Mouse (Mus musculus) olfactory bulb, adult 2 months (tissue): ENCODE results near the gene Gpn2. TPM values are rescaled to one million over a fixed set of nuclear protein-coding genes. Genes with fewer than 3 reads are reported as not detected.
A peak's percentile ranks its signal among the peaks of the same experiment; 100 is the strongest.

Experiments
- H3K27ac ChIP-seq: fragments of 200-500 bp; 2 replicates; pipeline ENCODE4 v1.5.1; 2012; ENCODE audit warnings: low read depth, low read length; ENCODE audit not compliant: insufficient read depth
- H3K4me1 ChIP-seq: fragments of 200-500 bp; 2 replicates; pipeline ENCODE4 v1.6.1; 2012; ENCODE audit warnings: low read length; ENCODE audit not compliant: control insufficient read depth, insufficient read depth
- H3K4me3 ChIP-seq: fragments of 200-500 bp; 2 replicates; pipeline ENCODE4 v1.5.1; 2012; ENCODE audit warnings: mild to moderate bottlenecking, low read depth, low read length, moderate library complexity; ENCODE audit not compliant: insufficient read depth
- CTCF ChIP-seq: fragments of 200-500 bp; IDR thresholded peaks from 2 replicates; pipeline ENCODE4 v1.5.1; 2012; ENCODE audit warnings: low read depth, mild to moderate bottlenecking, low read length, moderate library complexity; ENCODE audit not compliant: insufficient read depth
- POLR2A ChIP-seq: fragments of 200-500 bp; IDR thresholded peaks from 2 replicates; pipeline ENCODE4 v1.6.1; 2012; ENCODE audit warnings: mild to moderate bottlenecking, low read depth, low read length, moderate library complexity; ENCODE audit not compliant: insufficient read depth
- WGBS: fragments of 180-500 bp; shearing (Covaris S2); methylation state at CpG from one replicate; pipeline ENCODE4 v1.1.7; 2018; 5-methylcytosine and 5-hydroxymethylcytosine counted together
- polyA plus RNA-seq: library from polyadenylated mRNA; stranded (reverse); fragments of >200 nt; gene quantifications from 2 replicates; pipeline ENCODE4 v1.2.4, GENCODE M21; 2012; ENCODE audit warnings: low replicate concordance; ENCODE audit not compliant: missing spikeins, insufficient read depth, insufficient read length

Gene Gpn2
- polyA plus RNA-seq, 1 experiment = not detected

GRCm38 (mm10) chr4:133557041-133557717 is 27.0 kb upstream of the Gpn2 start:
- Histone ChIP-seq H3K4me3 (no peak overlapping the region), H3K4me1 (no peaks in the 10 kb centered on the region)
- 46% methylated on average over 10 of the region's 10 CpGs for WGBS

GRCm38 (mm10) chr4:133559846-133560245 is 24.3 kb upstream of the Gpn2 start:
- H3K4me3 ChIP-seq = no peak overlapping the region
- TF ChIP-seq CTCF = no peak
- TF ChIP-seq POLR2A = no peak
- peaks cover 2% of the 10 kb centered on the region; the same call in 1 of the 2 replicates for H3K4me1 ChIP-seq
- 77% methylated on average over 4 of the region's 4 CpGs for WGBS
- no peak overlapping the region for H3K27ac ChIP-seq

More at GRCm38 (mm10) chr4:133557041-133557717, 27.0 kb upstream of the Gpn2 start:
- no peak for TF ChIP-seq CTCF
- no peak for TF ChIP-seq POLR2A
- H3K27ac ChIP-seq = no peak overlapping the region

GRCm38 (mm10) chr4:133561622-133562021 is 22.5 kb upstream of the Gpn2 start:
- Histone ChIP-seq H3K4me3 (no peak overlapping the region), H3K27ac (no peak overlapping the region), H3K4me1 (peaks cover 2% of the 10 kb centered on the region; the same call in 1 of the 2 replicates)
- TF ChIP-seq POLR2A = no peak
- TF ChIP-seq CTCF = no peak
- 76% methylated on average over 4 of the region's 4 CpGs for WGBS

- Histone ChIP-seq H3K4me3 (no peak overlapping the region), H3K4me1 (peaks cover 2% of the 10 kb centered on the region; the same call in 1 of the 2 replicates), H3K27ac (no peak overlapping the region)
- TF ChIP-seq POLR2A = no peak
- TF ChIP-seq CTCF = no peak
- 30% methylated on average over 11 of the region's 11 CpGs for WGBS
Observed at GRCm38 (mm10) chr4:133563123-133563571, 21.0 kb upstream of the Gpn2 start.

GRCm38 (mm10) chr4:133567251-133567650 is 16.9 kb upstream of the Gpn2 start:
- WGBS = 27% methylated on average over 8 of the region's 8 CpGs
- TF ChIP-seq CTCF (no peak), POLR2A (no peak)
- H3K27ac ChIP-seq = no peak overlapping the region
- H3K4me3 ChIP-seq = no peak overlapping the region
- peaks cover 2% of the 10 kb centered on the region; the same call in 1 of the 2 replicates for H3K4me1 ChIP-seq

GRCm38 (mm10) chr4:133569291-133570065 is 14.7 kb upstream of the Gpn2 start:
- Histone ChIP-seq H3K4me1 (no peaks in the 10 kb centered on the region), H3K27ac (no peak overlapping the region), H3K4me3 (no peak overlapping the region)
- 79% methylated on average over 10 of the region's 10 CpGs for WGBS
- TF ChIP-seq POLR2A = no peak
- TF ChIP-seq CTCF = no peak

- no peaks in the 10 kb centered on the region for H3K4me1 ChIP-seq
- WGBS = 50% methylated on average over 10 of the region's 10 CpGs
- TF ChIP-seq CTCF (no peak), POLR2A (no peak)
- no peak overlapping the region for H3K4me3 ChIP-seq
- H3K27ac ChIP-seq = no peak overlapping the region
Observed at GRCm38 (mm10) chr4:133570066-133570466, 14.1 kb upstream of the Gpn2 start.

DNA sequence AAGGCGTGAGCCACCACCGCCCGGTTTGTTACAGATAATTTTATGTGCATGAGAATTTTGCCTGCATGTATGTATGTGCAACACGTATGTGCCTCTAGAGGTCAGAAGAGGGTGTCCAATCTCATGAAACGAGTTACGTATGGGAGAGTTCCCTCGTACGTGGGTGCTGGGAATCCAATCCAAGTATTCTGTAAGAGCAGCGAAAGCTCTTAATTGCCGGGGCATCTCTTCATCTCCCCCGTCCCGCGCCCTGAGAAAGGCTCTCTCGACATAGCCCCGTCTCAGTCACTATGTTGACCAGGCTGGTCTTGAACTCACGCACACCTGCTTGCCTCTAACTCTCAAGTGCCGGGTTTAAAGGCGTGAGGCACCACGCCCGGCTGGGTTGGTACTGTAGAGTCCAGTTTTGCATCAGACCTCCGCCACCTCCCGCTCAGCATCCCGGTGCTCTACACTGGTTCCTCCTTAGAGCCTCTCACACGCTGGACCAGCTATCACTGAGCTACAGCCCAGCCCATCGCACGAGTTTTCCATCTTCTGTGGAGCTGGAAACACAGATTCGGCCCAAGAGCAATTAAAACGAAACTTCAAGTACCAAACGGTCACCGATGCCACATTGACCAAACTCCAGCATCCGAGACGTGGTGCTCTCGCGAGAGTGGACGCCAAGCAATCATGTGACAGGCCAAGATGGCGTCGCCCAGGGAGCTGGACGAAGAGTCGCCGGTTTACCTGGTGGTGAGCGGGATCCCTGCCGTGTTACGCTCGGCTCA is 9.9 kb upstream of the Gpn2 start, which contains the start of gene Gpatch3:
Gene Gpatch3, plus strand, starts transcription at position 676 of the 773 bp plus-strand sequence.
- TF ChIP-seq CTCF = no peak
- TF ChIP-seq POLR2A = 0 out of 2 replicates have a peak, but pooled peaks have one; percentile 28
- 4% methylated on average over 44 of the region's 44 CpGs for WGBS
- Histone ChIP-seq H3K4me1 (peaks cover 4% of the 10 kb centered on the region), H3K4me3 (peak within 1 kb of the TSS; percentile 57), H3K27ac (peak within 1 kb of the TSS; percentile 18; the same call in 1 of the 2 replicates)

GRCm38 (mm10) chr4:133574843-133575202 is 9.3 kb upstream of the Gpn2 start:
- Histone ChIP-seq H3K4me3 (peak overlapping the region; percentile 57), H3K4me1 (peaks cover 4% of the 10 kb centered on the region), H3K27ac (no peak overlapping the region)
- WGBS = 1% methylated on average over 41 of the region's 41 CpGs
- TF ChIP-seq CTCF = no peak
- no peak for TF ChIP-seq POLR2A
